Mouse (Mus musculus): Measurements from ENCODE around the gene Lifr.

DNA sequence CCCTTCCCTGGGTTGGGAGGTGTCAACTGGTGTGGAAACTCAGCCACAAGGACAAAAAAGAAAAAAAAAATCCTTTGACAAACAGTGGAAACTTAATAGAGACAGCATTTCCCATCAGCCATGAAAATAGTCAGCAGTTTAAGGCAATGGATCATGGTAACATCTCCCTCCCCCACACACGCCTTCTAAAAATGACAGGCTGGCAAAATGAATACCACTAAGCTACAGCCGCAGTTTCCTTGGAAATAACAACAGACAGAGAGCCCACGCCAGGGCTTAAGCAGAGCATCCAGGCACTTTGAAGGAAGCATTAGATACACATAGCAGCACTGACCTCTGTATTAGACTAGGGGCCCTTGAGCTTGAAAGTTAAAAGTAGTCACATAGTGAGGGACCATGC, 150.5 kb downstream of the Lifr start:
- TF ChIP-seq GATA1 (IDR thresholded peaks at IDR 0.05; ENCODE audit: borderline replicate concordance, low read length) (no peak), FLI1 (IDR thresholded peaks at IDR 0.05; ENCODE audit: low read length) (no peak)

Data from megakaryocyte, embryonic 14.5 days (primary cell).